Mouse (Mus musculus) cortical plate, adult 2 months (tissue): ENCODE data around the gene Rab17. TPM values are rescaled to one million over a fixed set of nuclear protein-coding genes. Genes with fewer than 3 reads are reported as not detected.

Experiments
- H3K27ac ChIP-seq: fragments of 200-500 bp; 2 replicates; pipeline ENCODE4 v1.5.1; 2012; ENCODE audit warnings: low read length, control low read depth, inconsistent platforms; ENCODE audit not compliant: insufficient read depth
- H3K4me1 ChIP-seq: fragments of 200-500 bp; 2 replicates; pipeline ENCODE4 v1.6.1; 2011; ENCODE audit warnings: low read length; ENCODE audit not compliant: control insufficient read depth, insufficient read depth
- H3K4me3 ChIP-seq: fragments of 200-500 bp; 2 replicates; pipeline ENCODE4 v1.5.1; 2011; ENCODE audit warnings: mild to moderate bottlenecking, low read length, control low read depth; ENCODE audit not compliant: insufficient read depth
- CTCF ChIP-seq: fragments of 200-500 bp; IDR thresholded peaks from 2 replicates; pipeline ENCODE4 v1.5.1; 2011; ENCODE audit warnings: mild to moderate bottlenecking, control low read depth, low read length; ENCODE audit not compliant: insufficient read depth; ENCODE audit errors: extremely low read depth
- POLR2A ChIP-seq: fragments of 200-500 bp; IDR thresholded peaks from 2 replicates; pipeline ENCODE4 v1.6.1; 2011; ENCODE audit warnings: mild to moderate bottlenecking, low read length, control low read depth; ENCODE audit not compliant: insufficient read depth; ENCODE audit errors: extremely low read depth
- polyA plus RNA-seq: library from polyadenylated mRNA; depleted of rRNA; stranded (reverse); fragments of >200 nt; gene quantifications from 2 replicates; pipeline ENCODE4 v1.2.3, GENCODE M21; 2012; rRNA removed

The Rab17 gene
- polyA plus RNA-seq, 1 experiment = 0.06 TPM

GRCm38 (mm10) chr1:90913231-90913630 is 56.2 kb downstream of the Rab17 start:
- Histone ChIP-seq H3K27ac (no peak overlapping the region), H3K4me1 (no peaks in the 10 kb centered on the region), H3K4me3 (no peak overlapping the region)
- TF ChIP-seq POLR2A (no peak), CTCF (no peak)

- Histone ChIP-seq H3K27ac (no peak overlapping the region), H3K4me1 (no peaks in the 10 kb centered on the region), H3K4me3 (no peak overlapping the region)
- 0 out of 2 replicates have a peak, but pooled peaks have one; percentile 4 for TF ChIP-seq CTCF
- no peak for TF ChIP-seq POLR2A
Observed at GRCm38 (mm10) chr1:90909631-90910152, 59.8 kb downstream of the Rab17 start.

GRCm38 (mm10) chr1:90909161-90909560 is 60.3 kb downstream of the Rab17 start:
- no peak overlapping the region for H3K27ac ChIP-seq
- no peak for TF ChIP-seq CTCF
- TF ChIP-seq POLR2A = no peak

More at GRCm38 (mm10) chr1:90909161-90909560, 60.3 kb downstream of the Rab17 start:
- H3K4me3 ChIP-seq = no peak overlapping the region
- no peaks in the 10 kb centered on the region for H3K4me1 ChIP-seq

Other genes with a start within 250 kb of the Rab17 start
- 1.1 and 1.4 TPM in 2 replicates for gene Col6a3, start 125.7 kb downstream of the Rab17 start, polyA plus RNA-seq
- gene Mlph, start 54.6 kb downstream of the Rab17 start, polyA plus RNA-seq = 0.58 and 0.89 TPM in 2 replicates
- gene Prlh, start 16.6 kb downstream of the Rab17 start, polyA plus RNA-seq = not detected in 2 replicates
- 80.0 and 92.5 TPM in 2 replicates for gene Lrrfip1, start 29.1 kb upstream of the Rab17 start, polyA plus RNA-seq
- 0.04 TPM in 1 of 2 replicates, not detected in the other for gene Rbm44, start 175.4 kb upstream of the Rab17 start, polyA plus RNA-seq
- gene Ramp1, start 210.2 kb upstream of the Rab17 start, polyA plus RNA-seq = 76.5 and 76.6 TPM in 2 replicates